Mouse (Mus musculus): ENCODE results near the gene Wasl. TPM values are rescaled to one million over a fixed set of nuclear protein-coding genes. Genes with fewer than 3 reads are reported as not detected.

Wasl gene
- total and polyA plus RNA-seq, 2 experiments from 2014 or later: 19.0 to 49.0 TPM

GRCm38 (mm10) chr6:24590282-24590681 is 74.5 kb downstream of the Wasl start:
- Histone ChIP-seq H3K27me3 (ENCODE audit: control insufficient read depth, insufficient read depth, low read length) (no peaks in the 10 kb centered on the region), H3K9ac (replicated peaks; ENCODE audit: low read depth, low read length) (no peak overlapping the region), H3K27ac (ENCODE audit: low read depth) (no peak overlapping the region), H3K4me2 (ENCODE audit: low read depth, low read length) (no peak overlapping the region), H3K9me3 (replicated peaks; ENCODE audit: control insufficient read depth, low read length) (no peaks in the 10 kb centered on the region), H3K36me3 (replicated peaks; ENCODE audit: control insufficient read depth, insufficient read depth, low read length) (no peaks in the 10 kb centered on the region), H3K4me1 (ENCODE audit: control insufficient read depth, insufficient read depth) (peaks cover 23% of the 10 kb centered on the region; the same call in 1 of the 2 replicates), H3K4me3 (ENCODE audit: low read depth, low read length) (no peak overlapping the region)
- TF ChIP-seq CTCF (IDR thresholded peaks at IDR 0.05; ENCODE audit: low read depth) (no peak), EP300 (IDR thresholded peaks at IDR 0.05; ENCODE audit: low read depth) (no peak)
- 74% methylated on average over 5 of the region's 5 CpGs for WGBS
- no peak for DNase-seq (ENCODE audit: low spot score)
- no peak for ATAC-seq (ENCODE audit: insufficient read depth, low read depth)

- Histone ChIP-seq H3K4me1 (ENCODE audit: control insufficient read depth, insufficient read depth) (peaks cover 28% of the 10 kb centered on the region; the same call in 1 of the 2 replicates), H3K4me2 (ENCODE audit: low read depth, low read length) (peak overlapping the region; percentile 38), H3K9me3 (replicated peaks; ENCODE audit: control insufficient read depth, low read length) (no peaks in the 10 kb centered on the region), H3K27ac (ENCODE audit: low read depth) (peak overlapping the region; percentile 95), H3K27me3 (ENCODE audit: control insufficient read depth, insufficient read depth, low read length) (no peaks in the 10 kb centered on the region), H3K9ac (replicated peaks; ENCODE audit: low read depth, low read length) (peak overlapping the region; percentile 38), H3K36me3 (replicated peaks; ENCODE audit: control insufficient read depth, insufficient read depth, low read length) (no peaks in the 10 kb centered on the region), H3K4me3 (ENCODE audit: low read depth, low read length) (no peak overlapping the region)
- DNase-seq (ENCODE audit: low spot score): peak; percentile 89
- 4% methylated on average over 3 of the region's 3 CpGs for WGBS
- TF ChIP-seq EP300 (IDR thresholded peaks at IDR 0.05; ENCODE audit: low read depth): peak; percentile 70
- TF ChIP-seq CTCF (IDR thresholded peaks at IDR 0.05; ENCODE audit: low read depth): no peak
- ATAC-seq (ENCODE audit: insufficient read depth, low read depth): peak; percentile 89
Measured at GRCm38 (mm10) chr6:24586885-24587284, 77.9 kb downstream of the Wasl start.

- Histone ChIP-seq H3K9ac (replicated peaks; ENCODE audit: low read depth, low read length) (0 out of 2 replicates have a peak overlapping the region, but pooled peaks have one; percentile 20), H3K27me3 (ENCODE audit: control insufficient read depth, insufficient read depth, low read length) (no peaks in the 10 kb centered on the region), H3K36me3 (replicated peaks; ENCODE audit: control insufficient read depth, insufficient read depth, low read length) (no peaks in the 10 kb centered on the region), H3K27ac (ENCODE audit: low read depth) (peak overlapping the region; percentile 95), H3K4me1 (ENCODE audit: control insufficient read depth, insufficient read depth) (peaks cover 28% of the 10 kb centered on the region; the same call in 1 of the 2 replicates), H3K4me2 (ENCODE audit: low read depth, low read length) (peak overlapping the region; percentile 46), H3K9me3 (replicated peaks; ENCODE audit: control insufficient read depth, low read length) (no peaks in the 10 kb centered on the region), H3K4me3 (ENCODE audit: low read depth, low read length) (no peak overlapping the region)
- ATAC-seq (ENCODE audit: insufficient read depth, low read depth) (peak; percentile 57), DNase-seq (ENCODE audit: low spot score) (peak; percentile 49)
- TF ChIP-seq CTCF (IDR thresholded peaks at IDR 0.05; ENCODE audit: low read depth): no peak
- TF ChIP-seq EP300 (IDR thresholded peaks at IDR 0.05; ENCODE audit: low read depth): no peak
- 11% methylated on average over 10 of the region's 10 CpGs for WGBS
Measured at GRCm38 (mm10) chr6:24585431-24586310, 79.1 kb downstream of the Wasl start.

GRCm38 (mm10) chr6:24583456-24583855 is 81.4 kb downstream of the Wasl start:
- Histone ChIP-seq H3K4me3 (ENCODE audit: low read depth, low read length) (no peak overlapping the region), H3K36me3 (replicated peaks; ENCODE audit: control insufficient read depth, insufficient read depth, low read length) (no peaks in the 10 kb centered on the region), H3K9ac (replicated peaks; ENCODE audit: low read depth, low read length) (no peak overlapping the region), H3K9me3 (replicated peaks; ENCODE audit: control insufficient read depth, low read length) (no peaks in the 10 kb centered on the region), H3K27me3 (ENCODE audit: control insufficient read depth, insufficient read depth, low read length) (no peaks in the 10 kb centered on the region), H3K4me1 (ENCODE audit: control insufficient read depth, insufficient read depth) (peaks cover 28% of the 10 kb centered on the region; the same call in 1 of the 2 replicates), H3K4me2 (ENCODE audit: low read depth, low read length) (no peak overlapping the region), H3K27ac (ENCODE audit: low read depth) (no peak overlapping the region)
- TF ChIP-seq CTCF (IDR thresholded peaks at IDR 0.05; ENCODE audit: low read depth) (no peak), EP300 (IDR thresholded peaks at IDR 0.05; ENCODE audit: low read depth) (no peak)
- no peak for DNase-seq (ENCODE audit: low spot score)
- WGBS: 82% methylated on average over 3 of the region's 3 CpGs
- ATAC-seq (ENCODE audit: insufficient read depth, low read depth): no peak

GRCm38 (mm10) chr6:24573319-24573718 is 91.5 kb downstream of the Wasl start:
- H3K4me2 ChIP-seq (ENCODE audit: low read depth, low read length): no peak overlapping the region
- no peak overlapping the region for H3K27ac ChIP-seq (ENCODE audit: low read depth)
- H3K36me3 ChIP-seq (replicated peaks; ENCODE audit: control insufficient read depth, insufficient read depth, low read length): no peaks in the 10 kb centered on the region
- ATAC-seq (ENCODE audit: insufficient read depth, low read depth) (no peak), DNase-seq (ENCODE audit: low spot score) (no peak)
- TF ChIP-seq CTCF (IDR thresholded peaks at IDR 0.05; ENCODE audit: low read depth): no peak
- TF ChIP-seq EP300 (IDR thresholded peaks at IDR 0.05; ENCODE audit: low read depth): no peak
- H3K9me3 ChIP-seq (replicated peaks; ENCODE audit: control insufficient read depth, low read length): peaks cover 10% of the 10 kb centered on the region
- H3K4me3 ChIP-seq (ENCODE audit: low read depth, low read length): no peak overlapping the region
- no peak overlapping the region for H3K9ac ChIP-seq (replicated peaks; ENCODE audit: low read depth, low read length)
- H3K4me1 ChIP-seq (ENCODE audit: control insufficient read depth, insufficient read depth): peaks cover 6% of the 10 kb centered on the region; the same call in 1 of the 2 replicates
- no peaks in the 10 kb centered on the region for H3K27me3 ChIP-seq (ENCODE audit: control insufficient read depth, insufficient read depth, low read length)
